Mouse (Mus musculus) heart, postnatal 0 days (tissue): ENCODE results near the gene Trim30a.

Experiments used
- CTCF ChIP-seq: IDR thresholded peaks from 2 replicates; pipeline ENCODE4 v1.5.1; 2016; ENCODE audit warnings: antibody characterized with exemption, control low read depth, low read depth
- EP300 ChIP-seq: IDR thresholded peaks from 2 replicates; pipeline ENCODE4 v1.6.1; 2016; ENCODE audit warnings: antibody characterized with exemption, low read depth

DNA sequence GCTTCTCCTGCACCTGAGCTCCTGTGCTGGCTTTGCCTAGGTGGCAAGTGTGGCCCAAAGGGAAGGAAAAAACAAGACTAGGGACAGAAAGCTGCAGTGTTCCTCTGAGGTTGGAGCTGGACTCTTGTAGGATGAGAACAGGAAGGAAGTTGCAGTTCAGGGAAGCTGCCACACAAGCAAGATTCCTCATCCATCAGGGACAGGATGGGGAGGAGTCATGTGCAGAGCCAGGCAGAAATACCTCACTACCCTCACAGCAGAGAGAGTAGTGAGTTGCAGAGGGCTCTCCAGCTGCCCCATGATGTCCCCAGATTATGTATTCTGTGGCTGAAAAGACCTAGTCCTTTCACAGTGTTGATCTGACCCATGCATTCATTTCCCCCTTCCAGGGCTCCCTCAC is 63.9 kb downstream of the Trim30a start:
- TF ChIP-seq EP300 (no peak), CTCF (no peak)
